Mouse (Mus musculus): ENCODE results near the gene Plvap.
"Not testable (repeated sequence)": the region's sequence is repeated elsewhere in the genome, so short reads cannot be mapped to it uniquely, and the experiment has no call there.

The Plvap gene

GRCm38 (mm10) chr8:71525226-71526050 is 13.9 kb upstream of the Plvap start, which contains the start of gene Ccdc194:
TSS of gene Ccdc194 (minus strand) at chr8:71525711.
- DNase-seq: no peak

GRCm38 (mm10) chr8:71521634-71522033 is 10.1 kb upstream of the Plvap start:
- DNase-seq: peak; percentile 90

GRCm38 (mm10) chr8:71519037-71519825 is 7.7 kb upstream of the Plvap start:
- DNase-seq: not testable (repeated sequence)

GRCm38 (mm10) chr8:71516786-71517185 is 5.2 kb upstream of the Plvap start:
- no peak for DNase-seq

GRCm38 (mm10) chr8:71515043-71515442 is 3.5 kb upstream of the Plvap start:
- DNase-seq: no peak

- no peak for DNase-seq
These were observed 1.6 kb upstream of the Plvap start for GRCm38 (mm10) chr8:71513018-71513754.

- peak; percentile 27 for DNase-seq
These were observed 2.2 kb downstream of the Plvap start for GRCm38 (mm10) chr8:71509316-71509715.

GRCm38 (mm10) chr8:71507589-71508104 is 3.9 kb downstream of the Plvap start:
- peak; percentile 86 for DNase-seq

GRCm38 (mm10) chr8:71505979-71506378 is 5.6 kb downstream of the Plvap start:
- peak; percentile 78 for DNase-seq

- peak; percentile 43 for DNase-seq
These were observed 6.2 kb downstream of the Plvap start for GRCm38 (mm10) chr8:71505326-71505725.

GRCm38 (mm10) chr8:71504349-71504748 is 7.2 kb downstream of the Plvap start:
- no peak for DNase-seq

GRCm38 (mm10) chr8:71498816-71499690 is 12.5 kb downstream of the Plvap start:
- peak; percentile 24 for DNase-seq

GRCm38 (mm10) chr8:71497881-71498501 is 13.6 kb downstream of the Plvap start:
- DNase-seq: peak; percentile 47

- DNase-seq: peak; percentile 50
These were observed 14.4 kb downstream of the Plvap start for GRCm38 (mm10) chr8:71497077-71497645.

GRCm38 (mm10) chr8:71496481-71496880 is 15.1 kb downstream of the Plvap start:
- DNase-seq: peak; percentile 80

- DNase-seq: peak; percentile 55
These were observed 15.7 kb downstream of the Plvap start for GRCm38 (mm10) chr8:71495811-71496210.

GRCm38 (mm10) chr8:71495039-71495438 is 16.5 kb downstream of the Plvap start:
- peak; percentile 84 for DNase-seq

- DNase-seq: peak; percentile 92
These were observed 23.1 kb downstream of the Plvap start for GRCm38 (mm10) chr8:71488454-71488853.

- peak; percentile 75 for DNase-seq
These were observed 23.7 kb downstream of the Plvap start, which contains the start of gene Gtpbp3 for GRCm38 (mm10) chr8:71487691-71488445. TSS of gene Gtpbp3 (plus strand) at chr8:71488103.

GRCm38 (mm10) chr8:71486136-71486529 is 25.4 kb downstream of the Plvap start:
- DNase-seq: no peak

Data from cerebellum, adult 9-11 months (tissue).